Comparison of ENCODE assay signal across 8 mouse cellular contexts in genomic region chr11:96861878-96862289, GRCm38 (mm10). TPM values are rescaled to one million over a fixed set of nuclear protein-coding genes. Genes with fewer than 3 reads are reported as not detected.
DNase-seq lines count a peak whose midpoint lies in the region; ATAC-seq and TF ChIP-seq lines count a peak whose summit lies in the region.

No protein-coding gene starts in this region.

- H3K27me3 ChIP-seq in E14TG2a.4 (ENCODE audit: insufficient read depth, low read length), result peaks cover 23% of the 10 kb centered on the region
- 0 out of 2 replicates have a peak, but pooled peaks cover 7% of the 10 kb centered on the region for H3K27me3 ChIP-seq in forebrain, embryonic 13.5 days
- H3K27me3 ChIP-seq in neural tube, embryonic 15.5 days (replicated peaks), result no peaks in the 10 kb centered on the region

- peak overlapping the region; percentile 61; the same call in 1 of the 2 replicates for H3K9ac ChIP-seq in forebrain, embryonic 13.5 days
- peak overlapping the region; percentile 51 for H3K9ac ChIP-seq in neural tube, embryonic 15.5 days (replicated peaks)

- H3K27ac ChIP-seq in forebrain, embryonic 13.5 days, result 0 out of 2 replicates have a peak overlapping the region, but pooled peaks have one; percentile 31
- peak overlapping the region; percentile 74 for H3K27ac ChIP-seq in neural tube, embryonic 15.5 days (replicated peaks)

- H3K4me2 ChIP-seq in forebrain, embryonic 13.5 days, result peak overlapping the region; percentile 77
- peak overlapping the region; percentile 90 for H3K4me2 ChIP-seq in neural tube, embryonic 15.5 days

- intact Hi-C loops in heart, postnatal 14 days (cut with DNase I), result loop anchor here (1.0 to 5.0 kb wide), 6 partner anchors 85 to 583 kb away; partner anchors contain the start of genes Hoxb5 and Snx11

- H3K9me3 ChIP-seq in E14TG2a.4 (ENCODE audit: low read length), result no peaks in the 10 kb centered on the region
- no peaks in the 10 kb centered on the region for H3K9me3 ChIP-seq in forebrain, embryonic 13.5 days (replicated peaks)
- H3K9me3 ChIP-seq in neural tube, embryonic 15.5 days (replicated peaks), result no peaks in the 10 kb centered on the region

- under 1% methylated on average over 31 of the region's 31 CpGs for WGBS in forebrain, embryonic 13.5 days
- under 1% methylated on average over 31 of the region's 31 CpGs for WGBS in neural tube, embryonic 15.5 days

- no peaks in the 10 kb centered on the region for H3K36me3 ChIP-seq in E14TG2a.4 (ENCODE audit: insufficient read depth, low read length)
- H3K36me3 ChIP-seq in forebrain, embryonic 13.5 days (ENCODE audit: poor library complexity, severe bottlenecking), result no peaks in the 10 kb centered on the region
- H3K36me3 ChIP-seq in neural tube, embryonic 15.5 days, result no peaks in the 10 kb centered on the region

- peaks cover 45% of the 10 kb centered on the region for H3K4me1 ChIP-seq in E14TG2a.4 (replicated peaks; ENCODE audit: low read depth, low read length)
- H3K4me1 ChIP-seq in forebrain, embryonic 13.5 days, result peaks cover 37% of the 10 kb centered on the region
- peaks cover 41% of the 10 kb centered on the region for H3K4me1 ChIP-seq in neural tube, embryonic 15.5 days

- peak overlapping the region; percentile 79 for H3K4me3 ChIP-seq in E14TG2a.4 (replicated peaks; ENCODE audit: low read length)
- peak overlapping the region; percentile 43 for H3K4me3 ChIP-seq in forebrain, embryonic 13.5 days
- peak overlapping the region; percentile 52 for H3K4me3 ChIP-seq in neural tube, embryonic 15.5 days (replicated peaks)

- peak; percentile 73 for TF ChIP-seq CTCF in E14TG2a.4 (conservative IDR thresholded peaks at IDR 0.05; ENCODE audit: low read length)

- peak; percentile 89 for DNase-seq in c-Kit-positive CD71-positive TER-119-positive erythroid progenitor cells, embryonic 14.5 days (ENCODE audit: low spot score)
- peak; percentile 96 to 98 for DNase-seq in heart, postnatal 14 days
- peak; percentile 94 for DNase-seq in layer of hippocampus, adult 11-12 months (ENCODE audit: low spot score)
- DNase-seq in lung, adult 18-20 months, result peak; percentile 92 to 94
- DNase-seq in testis, postnatal 14 days (ENCODE audit: low spot score), result peak; percentile 92

- ATAC-seq in forebrain, embryonic 13.5 days, result peak; percentile 89
- peak; percentile 90 for ATAC-seq in neural tube, embryonic 15.5 days (ENCODE audit: low FRiP score)

RNA-seq across cellular contexts. Expression of gene Copz2, which starts 12.2 kb away (rescaled TPM):
- polyA plus RNA-seq in forebrain, embryonic 13.5 days (2015; fragmentation: Nextera tagmentation; extraction: Ambion mirVana), result 12.3 and 13.8 TPM in 2 replicates
- total RNA-seq in heart, postnatal 14 days (2021), result 10 to 100 TPM; 34.6 to 35.8 TPM
- polyA plus RNA-seq in neural tube, embryonic 15.5 days (2015; fragmentation: Nextera tagmentation; extraction: Ambion mirVana), result 29.2 and 42.0 TPM in 2 replicates

RNA-seq across cellular contexts. Expression of gene Nfe2l1, which starts 32.1 kb away (rescaled TPM):
- 49.0 and 56.2 TPM in 2 replicates for polyA plus RNA-seq in forebrain, embryonic 13.5 days (2015; fragmentation: Nextera tagmentation; extraction: Ambion mirVana)
- total RNA-seq in heart, postnatal 14 days (2021), result 100 to 1,000 TPM; 346 to 358 TPM
- polyA plus RNA-seq in neural tube, embryonic 15.5 days (2015; fragmentation: Nextera tagmentation; extraction: Ambion mirVana), result 71.8 and 78.2 TPM in 2 replicates

RNA-seq across cellular contexts. Expression of gene Cdk5rap3, which starts 54.4 kb away (rescaled TPM):
- 102 and 104 TPM in 2 replicates for polyA plus RNA-seq in forebrain, embryonic 13.5 days (2015; fragmentation: Nextera tagmentation; extraction: Ambion mirVana)
- 10 to 100 TPM; 22.3 to 23.3 TPM for total RNA-seq in heart, postnatal 14 days (2021)
- 82.4 and 85.7 TPM in 2 replicates for polyA plus RNA-seq in neural tube, embryonic 15.5 days (2015; fragmentation: Nextera tagmentation; extraction: Ambion mirVana)

Comparison
In these comparisons a context has a peak if more than half of its experiments do, and no peak if none do; other contexts are left out.
1. Peak in every context shown above with its lines: DNase-seq, ATAC-seq, H3K4me3 ChIP-seq and H3K27ac ChIP-seq.